In the genomic region with DNA sequence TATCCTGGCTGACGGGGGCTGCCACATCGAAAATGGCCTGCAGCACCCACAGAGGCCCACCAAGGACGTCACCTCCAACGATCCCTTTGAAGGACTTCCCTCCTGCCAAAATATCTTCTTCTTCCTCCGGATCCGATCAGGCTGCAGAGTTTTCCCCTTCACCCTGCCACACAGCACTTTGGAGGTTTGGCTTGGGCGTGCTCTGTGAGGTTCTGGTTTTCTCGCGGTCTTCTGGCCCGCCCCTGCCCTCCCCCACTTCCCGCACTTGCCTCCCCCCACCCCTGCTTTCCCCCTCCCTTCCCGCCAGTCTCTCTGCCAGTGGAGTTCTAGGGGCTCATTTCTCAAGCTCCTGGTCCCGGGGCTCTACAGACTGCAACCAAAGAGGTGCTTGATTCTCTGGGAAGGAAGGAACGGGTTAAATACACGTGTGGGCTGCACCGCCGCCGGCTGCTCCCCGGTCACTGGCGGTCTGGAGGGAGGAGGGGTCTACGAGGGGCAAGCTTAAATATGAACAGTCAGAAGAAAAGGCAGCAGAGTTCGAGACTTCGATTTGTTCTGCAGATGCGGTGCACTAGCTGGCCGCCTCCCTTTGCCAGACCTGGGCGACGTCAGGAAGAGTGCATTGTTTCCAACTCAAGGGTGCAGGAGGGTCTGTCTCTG, we compare ENCODE assay signal across 8 mouse cellular contexts. TPM values are rescaled to one million over a fixed set of nuclear protein-coding genes. Genes with fewer than 3 reads are reported as not detected.
A peak's percentile ranks its signal among the peaks of the same experiment; 100 is the strongest.
DNase-seq lines count a peak whose midpoint lies in the region; ATAC-seq lines count a peak whose summit lies in the region.

A gene (minus strand): TSS at position 363 of the 660 bp plus-strand sequence.

- 0 out of 2 replicates have a peak within 1 kb of the TSS, but pooled peaks have one; percentile 45 for H3K9ac ChIP-seq in forebrain, embryonic 14.5 days (ENCODE audit: low read length)
- H3K9ac ChIP-seq in intestine, embryonic 15.5 days, result peak within 1 kb of the TSS; percentile 15
- H3K9ac ChIP-seq in neural tube, embryonic 13.5 days, result peak within 1 kb of the TSS; percentile 44; the same call in 1 of the 2 replicates

- 1% methylated on average over 26 of the region's 27 CpGs for WGBS in forebrain, embryonic 14.5 days
- 1% methylated on average over 27 of the region's 27 CpGs for WGBS in intestine, embryonic 15.5 days
- WGBS in neural tube, embryonic 13.5 days, result under 1% methylated on average over 27 of the region's 27 CpGs

- peak; percentile 16; the same call in 1 of the 2 replicates for ATAC-seq in forebrain, embryonic 14.5 days
- peak; percentile 13 for ATAC-seq in intestine, embryonic 15.5 days
- no peak for ATAC-seq in neural tube, embryonic 13.5 days (ENCODE audit: low read depth)
- ATAC-seq in megakaryocyte-erythroid progenitor cell, adult 5-6 weeks (replicated peaks; ENCODE audit: low FRiP score, low TSS enrichment, poor library complexity, severe bottlenecking), result no peak

- H3K36me3 ChIP-seq in forebrain, embryonic 14.5 days (ENCODE audit: control insufficient read depth, insufficient read depth, low read length), result no peaks in the 10 kb centered on the region
- no peaks in the 10 kb centered on the region for H3K36me3 ChIP-seq in intestine, embryonic 15.5 days
- H3K36me3 ChIP-seq in neural tube, embryonic 13.5 days, result no peaks in the 10 kb centered on the region

- H3K9me3 ChIP-seq in forebrain, embryonic 14.5 days (replicated peaks; ENCODE audit: control insufficient read depth, low read length), result no peaks in the 10 kb centered on the region
- H3K9me3 ChIP-seq in intestine, embryonic 15.5 days, result no peaks in the 10 kb centered on the region
- H3K9me3 ChIP-seq in neural tube, embryonic 13.5 days, result no peaks in the 10 kb centered on the region

- H3K4me3 ChIP-seq in forebrain, embryonic 14.5 days (ENCODE audit: low read depth, low read length), result peak within 1 kb of the TSS; percentile 16
- H3K4me3 ChIP-seq in intestine, embryonic 15.5 days (replicated peaks), result peak within 1 kb of the TSS; percentile 34
- H3K4me3 ChIP-seq in neural tube, embryonic 13.5 days, result peak within 1 kb of the TSS; percentile 24

- peak within 1 kb of the TSS; percentile 52 for H3K4me2 ChIP-seq in forebrain, embryonic 14.5 days (ENCODE audit: low read length)
- H3K4me2 ChIP-seq in intestine, embryonic 15.5 days (replicated peaks), result peak within 1 kb of the TSS; percentile 85
- peak within 1 kb of the TSS; percentile 66 for H3K4me2 ChIP-seq in neural tube, embryonic 13.5 days

- H3K27me3 ChIP-seq in forebrain, embryonic 14.5 days (replicated peaks; ENCODE audit: control insufficient read depth, insufficient read depth, low read length), result peaks cover 46% of the 10 kb centered on the region
- H3K27me3 ChIP-seq in intestine, embryonic 15.5 days (replicated peaks), result peaks cover 29% of the 10 kb centered on the region
- peaks cover 68% of the 10 kb centered on the region for H3K27me3 ChIP-seq in neural tube, embryonic 13.5 days

- H3K27ac ChIP-seq in forebrain, embryonic 14.5 days (ENCODE audit: low read depth, low read length), result no peak within 1 kb of the TSS
- peak within 1 kb of the TSS; percentile 22; the same call in 1 of the 2 replicates for H3K27ac ChIP-seq in intestine, embryonic 15.5 days
- no peak within 1 kb of the TSS for H3K27ac ChIP-seq in neural tube, embryonic 13.5 days (replicated peaks)

- peaks cover 24% of the 10 kb centered on the region for H3K4me1 ChIP-seq in forebrain, embryonic 14.5 days (ENCODE audit: control insufficient read depth, insufficient read depth, low read length)
- H3K4me1 ChIP-seq in intestine, embryonic 15.5 days (replicated peaks), result peaks cover 35% of the 10 kb centered on the region
- peaks cover 60% of the 10 kb centered on the region for H3K4me1 ChIP-seq in neural tube, embryonic 13.5 days (replicated peaks)

- no peak for DNase-seq in layer of hippocampus, adult 18-20 months (ENCODE audit: low spot score in 2 of 2)
- no peak for DNase-seq in layer of hippocampus, postnatal 10 days (ENCODE audit: low spot score in 2 of 2)
- DNase-seq in forebrain, embryonic 14.5 days (ENCODE audit: low spot score), result peak; percentile 25
- no peak for DNase-seq in layer of hippocampus, adult 8-10 months (ENCODE audit: low spot score in 2 of 2)
- DNase-seq in cerebellum, adult 9-10 months, result no peak

RNA-seq across cellular contexts. Expression of the gene that starts here (rescaled TPM):
- 10 to 100 TPM; 12.2 to 13.6 TPM for total RNA-seq in layer of hippocampus, adult 18-20 months (2021)
- 10 to 100 TPM in 1 of 2 experiments, 1 to 10 TPM in 1; 8.6 to 11.5 TPM for total RNA-seq in layer of hippocampus, postnatal 10 days (2021)
- 3.4 and 4.2 TPM in 2 replicates for polyA plus RNA-seq in forebrain, embryonic 14.5 days (2014; fragmentation: Nextera tagmentation; extraction: Ambion mirVana)
- polyA plus RNA-seq in intestine, embryonic 15.5 days (2015; fragmentation: Nextera tagmentation; extraction: Ambion mirVana), result 6.5 and 7.8 TPM in 2 replicates
- polyA plus RNA-seq in neural tube, embryonic 13.5 days (2015; fragmentation: Nextera tagmentation; extraction: Ambion mirVana), result 8.3 and 9.9 TPM in 2 replicates
- not detected in 2 replicates for total RNA-seq in megakaryocyte-erythroid progenitor cell, adult 5-6 weeks (2014; fragmentation: Nextera tagmentation)
- not detected in 2 replicates for total RNA-seq in megakaryocyte-erythroid progenitor cell, adult 5-6 weeks (2017)
- 1 to 10 TPM; 9.1 to 10.0 (median 9.8) TPM for total RNA-seq in layer of hippocampus, adult 8-10 months (2022)

Comparison
In these comparisons a context has a peak if more than half of its experiments do, and no peak if none do; other contexts are left out.
1. RNA of the gene that starts here (total RNA-seq): 12.2 to 13.6 TPM in layer of hippocampus, adult 18-20 months, 8.6 to 11.5 TPM in layer of hippocampus, postnatal 10 days and 9.1 to 10.0 TPM in layer of hippocampus, adult 8-10 months; not detected in megakaryocyte-erythroid progenitor cell, adult 5-6 weeks; every median in the first group is over 4 times any median in the second.
2. ATAC-seq: peak in forebrain, embryonic 14.5 days (single experiment) and intestine, embryonic 15.5 days (single experiment); none in neural tube, embryonic 13.5 days (single experiment) and megakaryocyte-erythroid progenitor cell, adult 5-6 weeks (single experiment).
3. Peak in every context shown above with its lines, with median percentiles within 50 percentile points of each other: H3K4me2 ChIP-seq, H3K4me3 ChIP-seq and H3K9ac ChIP-seq.